Mouse (Mus musculus) layer of hippocampus, adult 2 months (tissue): ENCODE measurements at regions not wholly inside any gene's neighbourhood (a gene's known extent, or its start where the extent isn't known, plus 50 kb on each side); places are given as distances from the start of the nearest gene placed in this dataset.

Experiments
- DNase-seq, 2 experiments: peaks; one replicate each; pipeline ENCODE4 v3.0.0; 2022; ENCODE audit warnings: low spot score in 2 of 2
- H3K27ac ChIP-seq: fragments of 200-600 bp; 2 replicates; pipeline ENCODE4 v1.8.1; 2022
- H3K4me3 ChIP-seq: fragments of 200-600 bp; 2 replicates; pipeline ENCODE4 v1.8.1; 2022; ENCODE audit warnings: mild to moderate bottlenecking
- CTCF ChIP-seq: fragments of 200-600 bp; conservative IDR thresholded peaks from 2 replicates; pipeline ENCODE4 v1.8.1; 2022; ENCODE audit warnings: antibody characterized with exemption, mild to moderate bottlenecking, moderate library complexity

- Histone ChIP-seq H3K4me3 (no peak overlapping the region), H3K27ac (no peak overlapping the region)
- no peak for TF ChIP-seq CTCF
- no peak for DNase-seq
Measured at GRCm38 (mm10) chr15:74461935-74462334, 174.2 kb downstream of the Mroh4 start.

- peak; percentile 62 for TF ChIP-seq CTCF
- H3K27ac ChIP-seq = peak overlapping the region; percentile 77
- H3K4me3 ChIP-seq = no peak overlapping the region
- DNase-seq = peak in 1 of 2 experiments; percentile 38
Measured at GRCm38 (mm10) chr15:74459345-74459975, 176.7 kb downstream of the Mroh4 start.

- Histone ChIP-seq H3K27ac (peak overlapping the region; percentile 77), H3K4me3 (no peak overlapping the region)
- no peak for TF ChIP-seq CTCF
- peak; percentile 53 to 71 for DNase-seq
Measured at GRCm38 (mm10) chr15:74458940-74459339, 177.2 kb downstream of the Mroh4 start.

GRCm38 (mm10) chr15:74457965-74458364, 178.2 kb downstream of the Mroh4 start:
- no peak overlapping the region for H3K4me3 ChIP-seq
- H3K27ac ChIP-seq = no peak overlapping the region
- TF ChIP-seq CTCF = no peak
- DNase-seq = no peak

- Histone ChIP-seq H3K27ac (no peak overlapping the region), H3K4me3 (no peak overlapping the region)
- no peak for TF ChIP-seq CTCF
- no peak for DNase-seq
Measured at GRCm38 (mm10) chr15:74456675-74457040, 179.5 kb downstream of the Mroh4 start.

- no peak overlapping the region for H3K27ac ChIP-seq
- no peak for TF ChIP-seq CTCF
- H3K4me3 ChIP-seq = no peak overlapping the region
- DNase-seq = no peak
Measured at GRCm38 (mm10) chr15:74455921-74456674, 180.1 kb downstream of the Mroh4 start.

GRCm38 (mm10) chr15:74454543-74454942, 181.6 kb downstream of the Mroh4 start:
- Histone ChIP-seq H3K4me3 (no peak overlapping the region), H3K27ac (no peak overlapping the region)
- no peak for DNase-seq
- 0 out of 2 replicates have a peak, but pooled peaks have one; percentile 3 for TF ChIP-seq CTCF

- no peak for DNase-seq
- Histone ChIP-seq H3K4me3 (no peak overlapping the region), H3K27ac (no peak overlapping the region)
- TF ChIP-seq CTCF = no peak
Measured at GRCm38 (mm10) chr15:74453810-74454209, 182.3 kb downstream of the Mroh4 start.

- Histone ChIP-seq H3K4me3 (no peak overlapping the region), H3K27ac (no peak overlapping the region)
- DNase-seq = no peak
- no peak for TF ChIP-seq CTCF
Measured at GRCm38 (mm10) chr15:74452426-74452825, 183.7 kb downstream of the Mroh4 start.

- DNase-seq = peak; percentile 24 to 36
- no peak for TF ChIP-seq CTCF
- Histone ChIP-seq H3K4me3 (no peak overlapping the region), H3K27ac (no peak overlapping the region)
Measured at GRCm38 (mm10) chr15:74441889-74442288, 194.3 kb downstream of the Mroh4 start.

- H3K4me3 ChIP-seq = no peak overlapping the region
- no peak for TF ChIP-seq CTCF
- no peak overlapping the region for H3K27ac ChIP-seq
- DNase-seq = no peak
Measured at GRCm38 (mm10) chr15:74426989-74427388, 209.2 kb downstream of the Mroh4 start.

GRCm38 (mm10) chr15:74423001-74423400, 213.2 kb downstream of the Mroh4 start:
- DNase-seq = no peak
- TF ChIP-seq CTCF = no peak
- no peak overlapping the region for H3K4me3 ChIP-seq
- no peak overlapping the region for H3K27ac ChIP-seq

- Histone ChIP-seq H3K4me3 (no peak overlapping the region), H3K27ac (no peak overlapping the region)
- no peak for TF ChIP-seq CTCF
- no peak for DNase-seq
Measured at GRCm38 (mm10) chr15:74420550-74420949, 215.6 kb downstream of the Mroh4 start.

- no peak overlapping the region for H3K27ac ChIP-seq
- DNase-seq = no peak
- H3K4me3 ChIP-seq = no peak overlapping the region
- no peak for TF ChIP-seq CTCF
Measured at GRCm38 (mm10) chr15:74418635-74419034, 217.5 kb downstream of the Mroh4 start.
